Mouse (Mus musculus) E14TG2a.4 (cell line): ENCODE results near the gene Capza1.

ENCODE experiments used
- H3K27me3 ChIP-seq: 2 replicates; pipeline ENCODE4 v1.6.1; 2014; ENCODE audit warnings: low read length, control low read depth; ENCODE audit not compliant: insufficient read depth
- H3K36me3 ChIP-seq: 2 replicates; pipeline ENCODE4 v1.6.1; 2014; ENCODE audit warnings: low read length, control low read depth; ENCODE audit not compliant: insufficient read depth
- H3K4me1 ChIP-seq: replicated peaks from 2 replicates; pipeline ENCODE4 v1.6.1; 2014; ENCODE audit warnings: low read depth, low read length, control low read depth
- H3K4me3 ChIP-seq: replicated peaks from 2 replicates; pipeline ENCODE4 v1.5.1; 2014; ENCODE audit warnings: mild to moderate bottlenecking, low read length
- H3K9me3 ChIP-seq: 2 replicates; pipeline ENCODE4 v1.6.1; 2014; ENCODE audit warnings: low read length, control low read depth
- CTCF ChIP-seq: conservative IDR thresholded peaks from 2 replicates; pipeline ENCODE4 v1.5.1; 2014; ENCODE audit warnings: low read length
- NANOG ChIP-seq: IDR thresholded peaks from 2 replicates; pipeline ENCODE4 v1.6.1; 2014; ENCODE audit warnings: borderline replicate concordance, low read length, mixed read lengths
- POU5F1 ChIP-seq: IDR thresholded peaks from 2 replicates; pipeline ENCODE4 v1.6.1; 2014; ENCODE audit warnings: low read length, borderline replicate concordance

Gene Capza1

DNA sequence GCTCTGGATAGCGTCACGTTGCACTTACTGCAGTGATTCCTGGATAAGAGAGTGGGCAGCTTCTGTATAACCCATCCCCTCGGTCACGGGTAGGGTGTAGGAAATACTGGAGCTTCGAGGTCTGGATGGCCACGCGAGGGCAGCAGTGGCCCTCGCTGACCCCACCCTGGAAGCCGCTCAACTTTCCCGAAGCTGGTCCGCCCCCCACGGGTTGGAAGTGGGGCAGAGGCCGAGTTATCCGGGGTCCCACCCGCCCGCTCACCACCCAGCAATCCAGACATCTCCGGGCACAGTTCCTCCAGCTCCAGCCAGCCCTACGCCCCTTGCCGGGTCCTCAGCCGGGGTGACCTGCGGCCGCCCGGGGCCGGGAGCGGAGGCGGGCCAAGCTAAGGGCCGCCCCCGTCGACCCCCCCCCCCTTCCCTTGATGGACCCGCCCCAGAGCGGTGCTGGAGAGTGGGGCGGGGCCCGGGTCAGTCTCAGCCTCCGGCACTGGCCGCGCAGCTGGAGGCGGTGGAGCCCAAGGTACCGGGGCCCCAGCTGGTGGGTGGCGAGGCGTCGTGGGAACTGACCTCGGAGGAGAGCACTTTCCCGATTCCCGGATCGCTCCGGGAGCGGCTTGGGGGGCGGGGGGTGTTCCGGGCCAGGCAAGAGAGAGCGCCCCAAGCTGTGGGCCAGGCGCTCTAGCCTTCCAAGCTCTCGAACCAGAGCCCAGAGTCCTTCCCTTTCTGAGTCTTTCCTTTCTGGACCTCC, 75.6 kb downstream of the Capza1 start:
- 0 out of 2 replicates have a peak, but pooled peaks cover 2% of the 10 kb centered on the region for H3K27me3 ChIP-seq
- peaks cover 84% of the 10 kb centered on the region for H3K4me1 ChIP-seq
- H3K36me3 ChIP-seq = peaks cover 56% of the 10 kb centered on the region
- no peaks in the 10 kb centered on the region for H3K9me3 ChIP-seq
- TF ChIP-seq POU5F1 = no peak
- 0 out of 2 replicates have a peak, but pooled peaks have one; percentile 3 for TF ChIP-seq CTCF
- peak overlapping the region; percentile 82 for H3K4me3 ChIP-seq

DNA sequence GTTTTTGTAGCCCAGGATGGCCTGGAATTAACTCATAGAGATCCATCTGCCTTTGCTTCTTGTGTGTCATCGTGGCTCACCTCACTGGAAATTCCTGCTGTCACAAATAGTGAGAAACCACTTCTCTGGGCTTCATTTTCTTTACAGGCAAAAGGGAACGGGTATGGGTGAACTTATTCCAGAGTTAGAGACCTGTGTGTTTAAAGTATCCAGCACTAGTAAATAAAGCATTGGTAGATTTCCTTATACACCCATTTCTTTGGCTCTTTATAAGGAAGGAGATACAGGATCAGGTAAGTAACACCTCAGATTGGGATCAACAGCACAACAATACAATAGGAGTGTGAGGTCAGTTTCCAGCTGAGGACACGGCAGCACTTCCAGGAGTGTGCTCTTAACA, 76.2 kb downstream of the Capza1 start, which contains the start of gene Rhoc:
Rhoc (plus strand) TSS at position 301 of the 400 bp plus-strand sequence.
- Histone ChIP-seq H3K4me3 (peak within 1 kb of the TSS; percentile 82), H3K36me3 (peaks cover 56% of the 10 kb centered on the region), H3K9me3 (no peaks in the 10 kb centered on the region), H3K27me3 (0 out of 2 replicates have a peak, but pooled peaks cover 2% of the 10 kb centered on the region), H3K4me1 (peaks cover 84% of the 10 kb centered on the region)
- TF ChIP-seq CTCF (no peak), NANOG (no peak), POU5F1 (no peak)

DNA sequence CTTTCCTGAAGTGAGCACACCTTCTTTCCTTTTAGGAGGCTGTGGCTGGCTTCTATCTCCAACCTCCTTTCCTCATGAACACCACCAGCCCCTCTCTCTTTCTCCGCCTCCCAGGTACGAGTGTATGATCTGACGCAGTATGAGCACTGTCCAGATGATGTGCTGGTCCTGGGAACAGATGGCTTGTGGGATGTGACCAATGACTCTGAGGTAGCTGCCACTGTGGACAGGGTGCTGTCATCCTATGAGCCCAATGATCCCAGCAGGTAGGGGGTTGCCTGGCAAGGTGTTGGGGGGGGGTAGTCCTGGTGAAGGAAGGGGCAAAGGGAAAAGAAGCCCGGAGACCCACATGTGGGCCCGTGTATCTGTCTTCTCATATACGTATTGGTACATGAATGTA, 79.0 kb downstream of the Capza1 start:
- Histone ChIP-seq H3K27me3 (0 out of 2 replicates have a peak, but pooled peaks cover 2% of the 10 kb centered on the region), H3K4me1 (peaks cover 77% of the 10 kb centered on the region), H3K9me3 (no peaks in the 10 kb centered on the region), H3K4me3 (peak overlapping the region; percentile 95), H3K36me3 (peaks cover 36% of the 10 kb centered on the region)
- TF ChIP-seq CTCF = no peak
- no peak for TF ChIP-seq POU5F1
- TF ChIP-seq NANOG = no peak

DNA sequence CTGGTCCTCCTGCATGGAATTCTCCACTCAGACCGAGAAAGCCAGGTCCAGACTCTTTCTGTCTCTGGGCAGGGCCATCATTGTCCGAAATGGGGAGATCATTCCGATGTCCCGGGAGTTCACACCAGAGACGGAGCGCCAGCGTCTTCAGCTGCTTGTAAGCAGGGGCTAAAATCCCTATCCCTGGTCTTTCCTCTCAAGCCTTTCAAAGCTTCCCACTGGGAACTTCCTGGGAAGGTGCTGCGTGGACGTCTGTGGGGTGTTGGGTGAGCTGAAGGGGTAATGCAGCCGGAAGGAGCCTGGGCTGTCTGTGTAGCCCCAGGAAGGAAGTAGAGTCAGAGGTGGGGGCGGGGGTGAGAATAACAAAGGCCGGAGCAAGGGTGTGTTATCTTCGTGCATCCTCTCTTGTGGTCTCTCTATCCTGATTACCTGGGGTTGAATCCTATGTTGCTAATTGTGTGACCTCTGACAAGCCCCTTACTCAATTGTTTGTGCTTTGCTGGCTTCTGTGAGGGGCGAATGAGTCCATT, 80.3 kb downstream of the Capza1 start:
- Histone ChIP-seq H3K4me1 (peaks cover 76% of the 10 kb centered on the region), H3K36me3 (peaks cover 36% of the 10 kb centered on the region), H3K4me3 (peak overlapping the region; percentile 95), H3K9me3 (no peaks in the 10 kb centered on the region), H3K27me3 (peaks cover 5% of the 10 kb centered on the region)
- TF ChIP-seq CTCF = no peak
- no peak for TF ChIP-seq NANOG
- TF ChIP-seq POU5F1 = no peak

DNA sequence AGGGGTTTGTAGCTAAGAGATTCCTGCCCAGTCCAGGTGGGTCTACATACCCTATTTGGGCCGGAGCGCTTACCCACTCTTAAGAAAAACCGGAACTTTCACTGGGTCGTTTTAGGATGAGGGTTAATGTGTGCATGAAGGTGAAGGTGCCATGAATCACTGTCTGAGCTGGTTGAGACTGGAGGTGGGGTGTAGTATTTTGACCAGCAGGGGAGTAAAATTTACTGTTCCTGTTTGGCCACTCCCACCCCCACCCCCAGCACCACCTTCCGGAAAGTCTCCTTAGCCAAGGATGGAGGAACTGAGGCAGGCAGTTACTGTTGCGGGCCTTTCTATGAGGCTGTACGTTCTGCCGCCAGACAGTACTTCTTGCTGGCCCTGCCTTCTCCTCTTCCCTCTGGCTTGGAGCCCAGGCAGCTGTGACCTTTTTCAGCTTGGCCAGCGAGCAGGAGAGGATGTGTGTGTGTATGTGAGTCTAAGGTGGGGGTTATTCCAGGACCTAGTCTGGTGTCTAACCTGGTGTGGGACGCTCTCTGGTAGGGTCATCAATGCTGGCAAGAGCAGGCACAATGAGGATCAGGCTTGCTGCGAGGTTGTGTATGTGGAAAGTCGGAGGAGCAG, 82.1 kb downstream of the Capza1 start:
- TF ChIP-seq NANOG (no peak), CTCF (peak; percentile 13; the same call in 1 of the 2 replicates), POU5F1 (no peak)
- H3K9me3 ChIP-seq = no peaks in the 10 kb centered on the region
- H3K4me3 ChIP-seq = peak overlapping the region; percentile 95

DNA sequence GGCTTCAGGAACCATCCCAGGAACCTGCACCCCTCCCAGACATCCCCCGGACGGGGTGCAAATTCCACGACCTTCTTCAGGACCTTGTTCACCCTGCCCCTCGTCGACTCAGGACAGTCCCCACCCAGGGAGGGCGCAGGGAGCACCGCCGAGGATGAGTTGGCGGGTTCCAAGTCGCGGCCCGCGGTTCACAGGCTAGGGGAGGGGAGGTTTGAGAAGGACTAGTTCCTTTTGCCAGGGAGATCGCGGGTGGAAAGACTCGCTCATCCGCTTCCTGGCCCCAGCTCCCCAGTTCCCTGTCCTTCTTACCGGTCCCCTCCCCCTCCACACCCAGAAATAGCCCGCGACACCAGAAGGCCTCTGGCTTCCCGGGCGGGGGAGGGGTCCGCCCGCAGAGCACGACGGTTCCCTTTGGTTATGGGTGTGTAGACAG, 82.8 kb downstream of the Capza1 start, which contains the start of gene Fam19a3:
Fam19a3 (minus strand) TSS at position 370 of the 433 bp plus-strand sequence.
- Histone ChIP-seq H3K36me3 (peaks cover 33% of the 10 kb centered on the region), H3K4me3 (peak within 1 kb of the TSS; percentile 95), H3K27me3 (peaks cover 24% of the 10 kb centered on the region), H3K4me1 (peaks cover 85% of the 10 kb centered on the region), H3K9me3 (no peaks in the 10 kb centered on the region)
- TF ChIP-seq CTCF (no peak), POU5F1 (no peak), NANOG (no peak)

More for the DNA sequence above, 82.1 kb downstream of the Capza1 start:
- peaks cover 79% of the 10 kb centered on the region for H3K4me1 ChIP-seq
- H3K27me3 ChIP-seq = peaks cover 17% of the 10 kb centered on the region
- peaks cover 36% of the 10 kb centered on the region for H3K36me3 ChIP-seq

DNA sequence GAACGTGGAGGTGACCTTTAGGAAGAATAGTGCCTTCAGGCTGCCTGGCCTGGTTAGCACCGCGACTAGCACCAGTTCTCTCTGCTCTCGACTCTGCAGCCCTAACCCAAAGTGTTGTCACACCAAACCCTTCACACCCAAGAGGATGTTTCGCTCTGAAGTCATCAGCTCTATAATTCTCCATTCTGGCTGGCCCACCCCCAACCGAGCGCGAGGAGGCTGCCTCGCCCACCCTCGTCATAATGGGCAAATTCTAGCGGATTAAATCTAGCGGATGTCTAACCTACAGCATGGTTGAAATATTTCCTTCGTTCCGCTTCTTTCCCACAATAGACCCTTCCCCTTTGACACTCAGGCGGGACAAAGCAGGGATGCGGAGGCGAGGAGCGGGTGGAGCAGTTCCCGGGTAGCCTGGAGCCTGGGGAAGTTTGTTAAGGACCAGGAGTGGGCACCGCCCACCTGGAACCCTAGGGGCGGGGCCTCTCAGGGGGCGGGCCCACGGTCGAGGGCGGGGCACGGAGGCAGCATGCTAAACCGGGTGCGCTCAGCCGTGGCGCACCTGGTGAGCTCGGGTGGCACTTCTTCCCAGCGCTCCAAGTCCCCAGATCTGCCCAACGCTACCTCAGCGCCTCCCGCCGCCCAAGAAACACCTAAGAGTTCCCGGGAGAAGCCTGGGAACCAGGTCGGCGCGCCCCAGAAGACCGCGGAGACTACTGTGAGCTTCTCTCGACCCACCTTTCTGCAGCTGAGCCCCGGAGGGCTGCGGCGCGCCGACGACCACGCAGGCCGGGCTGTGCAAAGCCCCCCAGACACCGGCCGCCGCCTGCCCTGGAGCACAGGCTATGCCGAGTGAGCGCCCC, 83.5 kb downstream of the Capza1 start, which contains the start of gene Ppm1j:
Ppm1j (plus strand) TSS at position 496 of the 860 bp plus-strand sequence.
- peaks cover 26% of the 10 kb centered on the region for H3K36me3 ChIP-seq
- TF ChIP-seq NANOG (no peak), POU5F1 (no peak), CTCF (no peak)

DNA sequence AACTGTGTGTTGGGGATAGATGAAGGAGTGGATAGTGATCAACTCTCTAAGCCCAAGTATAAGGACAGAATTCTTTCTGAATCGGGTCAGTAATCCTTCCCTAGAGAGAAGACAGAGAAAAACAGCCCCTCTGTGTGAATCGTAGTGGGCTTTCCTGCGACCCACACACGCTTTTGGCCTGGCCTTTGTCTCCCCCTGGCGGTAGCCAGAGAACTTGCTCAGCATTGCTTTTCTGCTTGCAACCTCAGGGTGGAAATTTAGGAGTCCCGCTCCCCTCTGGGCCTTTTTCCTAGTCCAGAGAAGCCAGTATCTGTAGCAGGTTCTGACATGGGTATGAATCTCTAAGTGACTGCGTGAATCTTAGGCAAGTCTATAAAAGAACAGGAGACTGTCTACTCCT, 84.4 kb downstream of the Capza1 start:
- H3K4me1 ChIP-seq = peaks cover 82% of the 10 kb centered on the region
- H3K36me3 ChIP-seq = peaks cover 18% of the 10 kb centered on the region
- TF ChIP-seq NANOG (no peak), POU5F1 (no peak), CTCF (peak; percentile 98)
- no peaks in the 10 kb centered on the region for H3K9me3 ChIP-seq
- peaks cover 36% of the 10 kb centered on the region for H3K27me3 ChIP-seq
- 0 out of 2 replicates have a peak overlapping the region, but pooled peaks have one; percentile 95 for H3K4me3 ChIP-seq

More for the DNA sequence above, 83.5 kb downstream of the Capza1 start, which contains the start of gene Ppm1j:
- Histone ChIP-seq H3K27me3 (peaks cover 31% of the 10 kb centered on the region), H3K4me1 (peaks cover 88% of the 10 kb centered on the region), H3K4me3 (peak within 1 kb of the TSS; percentile 95), H3K9me3 (no peaks in the 10 kb centered on the region)
